Mouse (Mus musculus): ENCODE measurements around the gene Tsen15. TPM values are rescaled to one million over a fixed set of nuclear protein-coding genes. Genes with fewer than 3 reads are reported as not detected.

Tsen15 gene
- total and polyA plus RNA-seq, 3 experiments: 23.1 to 65.9 (median 40.9) TPM

GRCm38 (mm10) chr1:152398708-152399107 lies 12.2 kb upstream of the Tsen15 start:
- H3K27ac ChIP-seq (ENCODE audit: insufficient read depth, low read depth): no peak overlapping the region
- no peaks in the 10 kb centered on the region for H3K36me3 ChIP-seq (replicated peaks in 1 of 2; ENCODE audit: control insufficient read depth in 1 of 2, insufficient read depth in 1 of 2, low read length in 1 of 2)
- dilution Hi-C loops (cut with MboI; ENCODE audit: extremely low pct_ligation_motif_present, extremely low pct_unique_long_range_greater_than_20kb, low sequenced_read_pairs): no loop called here
- no peak overlapping the region for H3K4me3 ChIP-seq (replicated peaks in 1 of 3; ENCODE audit: low read depth in 2 of 3, low read length in 2 of 3, poor library complexity in 1 of 3)
- H3K4me2 ChIP-seq (ENCODE audit: insufficient read depth, low read depth, poor library complexity, severe bottlenecking): no peak overlapping the region
- H3K9ac ChIP-seq (ENCODE audit: insufficient read depth, low read depth): no peak overlapping the region
- TF ChIP-seq POLR2AphosphoS2 (IDR thresholded peaks at IDR 0.05; ENCODE audit: low read depth, low read length): no peak
- TF ChIP-seq CTCF (conservative IDR thresholded peaks at IDR 0.05 in 1 of 2, IDR thresholded peaks at IDR 0.05 in 1 of 2; ENCODE audit: low read depth in 2 of 2, low read length in 2 of 2): no peak
- no peak for TF ChIP-seq ZNF384 (IDR thresholded peaks at IDR 0.05; ENCODE audit: low read depth, low read length)
- no peaks in the 10 kb centered on the region for H3K4me1 ChIP-seq (ENCODE audit: control insufficient read depth in 1 of 2, insufficient read depth in 2 of 2)
- H3K79me2 ChIP-seq (replicated peaks; ENCODE audit: control insufficient read depth, extremely low read depth, insufficient read depth, poor library complexity, severe bottlenecking): no peaks in the 10 kb centered on the region
- in situ Hi-C loops (cut with MboI; ENCODE audit: low pct_ligation_motif_present, low pct_unique_long_range_greater_than_20kb, low sequenced_read_pairs): no loop called here
- no peak for DNase-seq (ENCODE audit: extremely low read depth)
- H3K9me3 ChIP-seq (replicated peaks; ENCODE audit: low read length): peaks cover 21% of the 10 kb centered on the region
- no peaks in the 10 kb centered on the region for H3K27me3 ChIP-seq (replicated peaks)

GRCm38 (mm10) chr1:152394956-152395515 lies 8.5 kb upstream of the Tsen15 start:
- H3K4me3 ChIP-seq (replicated peaks in 1 of 3; ENCODE audit: low read depth in 2 of 3, low read length in 2 of 3, poor library complexity in 1 of 3): no peak overlapping the region
- dilution Hi-C loops (cut with MboI; ENCODE audit: extremely low pct_ligation_motif_present, extremely low pct_unique_long_range_greater_than_20kb, low sequenced_read_pairs): no loop called here
- TF ChIP-seq TBP (conservative IDR thresholded peaks at IDR 0.05; ENCODE audit: low read depth, low read length): no peak
- no peak for TF ChIP-seq MAX (IDR thresholded peaks at IDR 0.05; ENCODE audit: low read length)
- no peak for TF ChIP-seq JUND (conservative IDR thresholded peaks at IDR 0.05; ENCODE audit: low read depth, low read length)
- no peak for TF ChIP-seq MAZ (IDR thresholded peaks at IDR 0.05; ENCODE audit: low read depth, low read length)
- no peak for TF ChIP-seq POLR2A (IDR thresholded peaks at IDR 0.05; ENCODE audit: low read depth, low read length)
- TF ChIP-seq SMC3 (IDR thresholded peaks at IDR 0.05; ENCODE audit: low read depth, low read length): no peak
- TF ChIP-seq POLR2AphosphoS2 (IDR thresholded peaks at IDR 0.05; ENCODE audit: low read depth, low read length): no peak
- no peak for TF ChIP-seq ETS1 (conservative IDR thresholded peaks at IDR 0.05; ENCODE audit: low read depth, low read length)
- TF ChIP-seq CHD2 (IDR thresholded peaks at IDR 0.05; ENCODE audit: low read length): no peak
- no peak for TF ChIP-seq TCF12 (IDR thresholded peaks at IDR 0.05; ENCODE audit: low read depth, low read length)
- no peak for TF ChIP-seq EP300 (IDR thresholded peaks at IDR 0.05; ENCODE audit: low read length)
- TF ChIP-seq ELF1 (IDR thresholded peaks at IDR 0.05; ENCODE audit: low read depth, low read length): no peak
- no peak for TF ChIP-seq MEF2A (IDR thresholded peaks at IDR 0.05; ENCODE audit: borderline replicate concordance, low read depth, low read length)
- no peak for TF ChIP-seq UBTF (IDR thresholded peaks at IDR 0.05; ENCODE audit: low read depth, low read length)
- TF ChIP-seq KAT2A (IDR thresholded peaks at IDR 0.05; ENCODE audit: insufficient replicate concordance, low read length): no peak
- no peak for TF ChIP-seq ZNF384 (IDR thresholded peaks at IDR 0.05; ENCODE audit: low read depth, low read length)
- no peak for TF ChIP-seq BHLHE40 (IDR thresholded peaks at IDR 0.05; ENCODE audit: low read depth, low read length)
- TF ChIP-seq USF2 (conservative IDR thresholded peaks at IDR 0.05; ENCODE audit: low read depth, low read length): no peak
- TF ChIP-seq ZC3H11A (IDR thresholded peaks at IDR 0.05; ENCODE audit: low read depth, low read length): no peak
- TF ChIP-seq ZKSCAN1 (IDR thresholded peaks at IDR 0.05; ENCODE audit: borderline replicate concordance, low read depth, low read length): no peak

More at GRCm38 (mm10) chr1:152394956-152395515, 8.5 kb upstream of the Tsen15 start:
- in situ Hi-C loops (cut with MboI; ENCODE audit: low pct_ligation_motif_present, low pct_unique_long_range_greater_than_20kb, low sequenced_read_pairs): no loop called here
- no peaks in the 10 kb centered on the region for H3K4me1 ChIP-seq (ENCODE audit: control insufficient read depth in 1 of 2, insufficient read depth in 2 of 2)
- no peak for DNase-seq (ENCODE audit: extremely low read depth)
- H3K27me3 ChIP-seq (replicated peaks): no peaks in the 10 kb centered on the region
- no peak overlapping the region for H3K27ac ChIP-seq (ENCODE audit: insufficient read depth, low read depth)
- H3K9me3 ChIP-seq (replicated peaks; ENCODE audit: low read length): peaks cover 22% of the 10 kb centered on the region
- no peak overlapping the region for H3K4me2 ChIP-seq (ENCODE audit: insufficient read depth, low read depth, poor library complexity, severe bottlenecking)
- no peaks in the 10 kb centered on the region for H3K36me3 ChIP-seq (replicated peaks in 1 of 2; ENCODE audit: control insufficient read depth in 1 of 2, insufficient read depth in 1 of 2, low read length in 1 of 2)
- H3K79me2 ChIP-seq (replicated peaks; ENCODE audit: control insufficient read depth, extremely low read depth, insufficient read depth, poor library complexity, severe bottlenecking): no peaks in the 10 kb centered on the region
- no peak overlapping the region for H3K9ac ChIP-seq (ENCODE audit: insufficient read depth, low read depth)
